Mouse (Mus musculus): Measurements from ENCODE around the gene B3galt6.

DNA sequence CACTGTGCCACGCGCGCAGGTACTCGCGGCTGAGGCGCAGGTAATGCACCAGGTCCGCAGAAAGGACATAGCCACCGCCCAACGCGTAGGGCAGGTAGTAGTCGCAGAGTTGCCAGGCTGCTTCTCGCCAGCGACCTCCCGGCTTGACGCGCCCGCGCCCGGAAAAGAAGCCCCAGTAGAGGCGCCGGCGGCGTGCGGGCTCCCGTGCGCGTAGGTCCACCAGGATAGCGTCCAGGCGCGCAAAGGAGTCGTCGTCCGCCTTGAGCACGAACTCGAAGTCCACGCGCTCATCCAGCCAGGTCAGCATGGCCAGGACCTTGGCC lies 580 bp downstream of the B3galt6 start:
- TF ChIP-seq CTCF (IDR thresholded peaks at IDR 0.05; ENCODE audit: borderline replicate concordance, insufficient read depth, low read length) (no peak), POLR2A (IDR thresholded peaks at IDR 0.05; ENCODE audit: low read depth, low read length) (no peak)
